In the genomic region with DNA sequence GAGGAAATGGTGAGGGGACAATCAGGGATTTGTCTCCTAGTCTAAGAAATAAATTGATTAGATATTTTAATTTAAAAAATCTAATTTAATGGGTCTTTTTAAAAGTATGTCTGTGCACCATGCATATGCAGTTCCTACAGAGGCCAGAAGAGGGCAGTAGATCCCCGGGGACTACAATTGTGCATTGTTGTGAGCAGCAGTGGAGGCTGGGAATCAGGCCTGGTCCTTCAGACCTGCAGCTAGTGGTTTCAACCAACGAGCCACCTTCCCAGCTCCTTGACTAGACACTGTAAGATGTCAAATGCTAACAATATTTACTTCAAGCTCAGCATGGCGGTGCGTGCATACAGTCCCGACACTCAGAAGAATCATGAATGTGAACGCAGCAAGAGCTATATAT, we compare ENCODE assay signal across 17 mouse cellular contexts.
DNase-seq lines count a peak whose midpoint lies in the region; ATAC-seq and TF ChIP-seq lines count a peak whose summit lies in the region.
"Had no signal": no experiment of that assay in that cellular context is flagged by ENCODE, and none has a peak within 500 bp of the region (broad histone marks: within the 10 kb centered on the region; RNA-seq: fewer than 3 reads in every experiment).

No protein-coding gene starts in this region.

- no peak for TF ChIP-seq EP300 in MEL (IDR thresholded peaks at IDR 0.05; ENCODE audit: low read depth in 1 of 2, low read length in 2 of 2)

- 92% methylated on average over 6 of the region's 6 CpGs for WGBS in heart, embryonic 12.5 days
- 90% methylated on average over 6 of the region's 6 CpGs for WGBS in lung, embryonic 14.5 days

- H3K4me3 ChIP-seq in heart, embryonic 12.5 days: no peak overlapping the region
- no peak overlapping the region for H3K4me3 ChIP-seq in lung, embryonic 14.5 days (ENCODE audit: low read depth, low read length)
- no peak overlapping the region for H3K4me3 ChIP-seq in MEL (ENCODE audit: control insufficient read depth in 1 of 2, insufficient read depth in 1 of 2, low read depth in 2 of 2, low read length in 2 of 2)
- H3K4me3 ChIP-seq: liver, embryonic 13.5 days; midbrain, embryonic 13.5 days had no signal

- ATAC-seq in heart, embryonic 12.5 days (ENCODE audit: insufficient number of reproducible peaks, low FRiP score): no peak
- ATAC-seq in lung, embryonic 14.5 days (ENCODE audit: insufficient read depth): no peak
- ATAC-seq: midbrain, embryonic 13.5 days had no signal

- peaks cover 3% of the 10 kb centered on the region; the same call in 1 of the 2 replicates for H3K36me3 ChIP-seq in heart, embryonic 12.5 days
- H3K36me3 ChIP-seq in lung, embryonic 14.5 days (ENCODE audit: insufficient read depth): no peaks in the 10 kb centered on the region
- no peaks in the 10 kb centered on the region; a peak in 2 of 4 replicates for H3K36me3 ChIP-seq in MEL (ENCODE audit: control insufficient read depth in 1 of 2, insufficient read depth in 2 of 2, low read length in 2 of 2)
- H3K36me3 ChIP-seq: liver, embryonic 13.5 days; midbrain, embryonic 13.5 days had no signal

- DNase-seq in heart, adult 11 months: peak; percentile 64
- DNase-seq in lung, embryonic 14.5 days: no peak
- DNase-seq in lung, postnatal 14 days: no peak
- peak; percentile 47 for DNase-seq in MEL (ENCODE audit: low read depth, low spot score)
- peak; percentile 12 for DNase-seq in naive thymus-derived CD4-positive, alpha-beta T cell, adult 2 months (ENCODE audit: low read depth)
- DNase-seq in embryo, embryonic 9.5 days (ENCODE audit: extremely low spot score): no peak
- no peak for DNase-seq in adrenal gland, postnatal 25 days
- DNase-seq: adrenal gland, adult 8-10 months; cerebellum, adult 11-12 months; embryo, embryonic 11 days; gastrocnemius, postnatal 14 days; heart, postnatal 10 days; kidney, adult 11 months; layer of hippocampus, postnatal 36 days; liver, embryonic 13.5 days had no signal

- H3K9me3 ChIP-seq in heart, embryonic 12.5 days (replicated peaks): 0 out of 2 replicates have a peak, but pooled peaks cover 3% of the 10 kb centered on the region
- no peaks in the 10 kb centered on the region for H3K9me3 ChIP-seq in lung, embryonic 14.5 days (ENCODE audit: low read depth, low read length)
- H3K9me3 ChIP-seq in MEL (replicated peaks; ENCODE audit: insufficient read depth, low read length): no peaks in the 10 kb centered on the region
- H3K9me3 ChIP-seq: liver, embryonic 13.5 days; midbrain, embryonic 13.5 days had no signal

- H3K79me2 ChIP-seq in MEL (ENCODE audit: control insufficient read depth, insufficient read depth, low read length, poor library complexity): no peaks in the 10 kb centered on the region

- no peaks in the 10 kb centered on the region for H3K27me3 ChIP-seq in heart, embryonic 12.5 days (replicated peaks)
- H3K27me3 ChIP-seq in lung, embryonic 14.5 days (ENCODE audit: insufficient read depth, low read length): no peaks in the 10 kb centered on the region
- H3K27me3 ChIP-seq in MEL (ENCODE audit: control insufficient read depth in 1 of 2, insufficient read depth in 2 of 2, low read length in 2 of 2): no peaks in the 10 kb centered on the region
- H3K27me3 ChIP-seq: liver, embryonic 13.5 days; midbrain, embryonic 13.5 days had no signal

- H3K9ac ChIP-seq in heart, embryonic 12.5 days: no peak overlapping the region
- H3K9ac ChIP-seq in lung, embryonic 14.5 days: no peak overlapping the region
- H3K9ac ChIP-seq in MEL (ENCODE audit: control insufficient read depth, low read depth, low read length, poor library complexity, severe bottlenecking): no peak overlapping the region
- H3K9ac ChIP-seq: liver, embryonic 13.5 days; midbrain, embryonic 13.5 days had no signal

- peak; percentile 38 for TF ChIP-seq CTCF in lung, embryonic 14.5 days (IDR thresholded peaks at IDR 0.05; ENCODE audit: low read depth)
- TF ChIP-seq CTCF in MEL (IDR thresholded peaks at IDR 0.05 in 2 of 3, conservative IDR thresholded peaks at IDR 0.05 in 1 of 3; ENCODE audit: control insufficient read depth in 1 of 3, insufficient read depth in 1 of 3, low read depth in 2 of 3, low read length in 3 of 3, poor library complexity in 1 of 3, severe bottlenecking in 1 of 3): peak; percentile 63 to 76 (median 64)

- TF ChIP-seq RAD21 in MEL (IDR thresholded peaks at IDR 0.05; ENCODE audit: low read depth, low read length): peak; percentile 67

- TF ChIP-seq POLR2A in MEL (IDR thresholded peaks at IDR 0.05; ENCODE audit: control insufficient read depth in 1 of 2, insufficient read depth in 1 of 2, low read depth in 1 of 2, low read length in 2 of 2, poor library complexity in 1 of 2): no peak

- no peaks in the 10 kb centered on the region for H3K4me1 ChIP-seq in heart, embryonic 12.5 days (replicated peaks)
- no peaks in the 10 kb centered on the region for H3K4me1 ChIP-seq in lung, embryonic 14.5 days (ENCODE audit: insufficient read depth)
- no peaks in the 10 kb centered on the region for H3K4me1 ChIP-seq in MEL (ENCODE audit: control insufficient read depth in 1 of 2, insufficient read depth in 2 of 2, low read length in 2 of 2)
- H3K4me1 ChIP-seq: liver, embryonic 13.5 days; midbrain, embryonic 13.5 days had no signal

- no peak overlapping the region for H3K4me2 ChIP-seq in heart, embryonic 12.5 days
- H3K4me2 ChIP-seq in lung, embryonic 14.5 days: no peak overlapping the region
- H3K4me2 ChIP-seq: liver, embryonic 13.5 days; midbrain, embryonic 13.5 days had no signal

- H3K27ac ChIP-seq in heart, embryonic 12.5 days (ENCODE audit: poor library complexity, severe bottlenecking): no peak overlapping the region
- H3K27ac ChIP-seq in lung, embryonic 14.5 days (ENCODE audit: low read depth): no peak overlapping the region
- no peak overlapping the region for H3K27ac ChIP-seq in MEL (ENCODE audit: control insufficient read depth, low read depth, low read length)
- H3K27ac ChIP-seq: liver, embryonic 13.5 days; midbrain, embryonic 13.5 days had no signal

TF ChIP-seq in MEL, 35 proteins besides CTCF, POLR2A, EP300 and RAD21:
- TF ChIP-seq POLR2AphosphoS2 (IDR thresholded peaks at IDR 0.05; ENCODE audit: low read length): no peak
- peak; percentile 37; the same call in 1 of the 2 replicates for TF ChIP-seq ZC3H11A (IDR thresholded peaks at IDR 0.05; ENCODE audit: low read depth, low read length)
- peak; percentile 57 for TF ChIP-seq SMC3 (IDR thresholded peaks at IDR 0.05; ENCODE audit: low read depth, low read length)
- no peak for TF ChIP-seq MXI1 (IDR thresholded peaks at IDR 0.05; ENCODE audit: low read depth, low read length)

Comparison
In these comparisons a context has a peak if more than half of its experiments do, and no peak if none do; other contexts are left out.
1. DNase-seq: peak in heart, adult 11 months (single experiment), MEL (single experiment) and naive thymus-derived CD4-positive, alpha-beta T cell, adult 2 months (single experiment); none in lung, embryonic 14.5 days (single experiment), lung, postnatal 14 days (single experiment), embryo, embryonic 9.5 days (single experiment) and adrenal gland, postnatal 25 days (single experiment).